Mouse (Mus musculus) left cerebral cortex, postnatal 4 days (tissue): ENCODE results near the gene Chst10. TPM values are rescaled to one million over a fixed set of nuclear protein-coding genes. Genes with fewer than 3 reads are reported as not detected.
A peak's percentile ranks its signal among the peaks of the same experiment; 100 is the strongest.

Experiments
- DNase-seq: peaks from one replicate; pipeline ENCODE4 v3.0.0-alpha.2; 2022
- intact Hi-C: fragments of 180-260 bp; cut with DNase I; formaldehyde crosslinking; loops from one replicate; pipeline ENCODE4 v1.15.1; 2025
- total RNA-seq, 2 experiments: library from RNA; stranded (reverse); gene quantifications; 2 replicates each; pipeline ENCODE4 v1.2.3; 2021

Chst10 gene
- 10 to 100 TPM; 67.4 to 68.4 TPM for total RNA-seq

DNA sequence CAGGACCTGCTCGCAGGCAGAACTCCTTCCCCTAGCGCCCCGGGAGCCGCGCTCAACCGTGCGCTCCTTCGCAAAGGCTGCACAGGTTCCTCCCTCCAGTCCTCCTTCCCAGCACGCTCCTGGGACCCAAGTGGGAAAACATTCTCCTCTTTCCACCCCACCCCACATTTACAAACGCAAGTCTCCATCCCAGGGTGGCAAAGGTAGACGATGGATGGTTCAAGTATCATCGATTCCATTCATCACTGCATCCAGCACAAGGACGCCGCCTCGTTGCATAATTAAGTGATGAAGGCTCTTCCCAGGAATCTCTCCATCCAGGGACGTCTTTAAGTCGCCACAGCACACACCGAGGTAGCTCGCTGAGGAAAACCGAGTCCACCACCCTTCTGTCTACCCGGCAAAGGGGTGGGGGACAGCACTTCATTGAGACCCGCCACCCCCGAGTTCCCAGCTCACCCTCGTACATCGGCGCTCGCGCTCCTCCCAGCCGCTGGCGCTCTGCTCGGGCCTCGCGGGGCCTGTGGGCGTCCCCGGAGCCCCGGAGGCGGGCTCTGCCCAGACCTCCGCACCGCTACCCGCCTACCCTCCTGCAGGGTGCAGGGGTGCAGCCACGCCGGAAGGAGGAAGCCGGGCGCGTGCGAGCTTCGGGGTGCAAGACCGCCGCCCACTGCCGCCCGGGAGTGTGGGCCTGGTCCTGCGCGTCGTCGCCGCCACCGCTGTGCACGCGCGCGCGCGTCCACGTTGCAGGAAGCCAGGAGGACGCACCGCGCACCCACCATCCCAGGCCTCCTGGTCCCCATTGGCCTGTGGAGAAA, at the start of gene Chst10:
Chst10 (minus strand) TSS at position 731 of the 818 bp plus-strand sequence.
- DNase-seq = peak; percentile 82
- intact Hi-C loops = loop anchor here (10.0 kb wide), 1 partner anchor 87 kb away; the partner anchor contains the start of gene Pdcl3

DNA sequence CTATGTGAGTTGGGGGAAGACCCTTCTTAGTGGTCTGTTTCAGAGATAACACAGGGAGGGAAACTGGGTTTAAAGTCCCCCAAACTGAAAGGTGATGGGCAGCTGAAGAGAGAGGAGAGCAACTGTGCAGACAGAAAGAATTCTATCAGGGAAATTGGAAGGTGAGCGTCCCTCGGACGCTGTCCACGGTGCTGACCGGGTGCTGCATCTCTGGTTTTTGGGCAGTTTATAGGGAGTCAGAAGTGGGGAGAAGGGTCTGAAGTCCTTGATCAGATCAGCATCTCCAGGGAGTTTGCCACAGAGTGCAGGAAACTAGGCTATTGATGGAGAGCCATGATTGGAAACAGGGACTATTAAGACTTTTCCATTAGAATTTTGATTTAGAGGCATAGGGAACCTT, 41.6 kb upstream of the Chst10 start:
- no peak for DNase-seq
- intact Hi-C loops = no loop called here

DNA sequence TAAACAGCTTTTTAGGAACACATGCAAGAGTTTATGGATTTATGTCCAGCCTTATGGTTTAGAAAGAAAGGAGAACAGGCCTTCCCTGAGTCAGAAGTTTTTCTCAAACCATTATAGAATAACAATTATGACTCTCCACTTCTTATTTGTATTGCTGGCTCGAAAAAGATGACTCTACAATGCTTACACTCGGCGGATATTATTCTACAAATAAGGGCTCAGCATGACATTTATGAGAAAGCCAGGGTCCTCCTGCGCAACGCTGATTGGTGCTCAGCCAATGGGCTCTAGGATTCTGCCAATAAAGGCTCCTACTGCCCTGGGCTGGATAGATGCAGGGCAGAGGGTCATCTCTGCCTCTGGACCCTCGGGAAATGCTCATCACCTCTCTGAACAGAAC, 40.9 kb upstream of the Chst10 start, which contains the start of gene Nms:
Nms (plus strand) TSS at position 301 of the 400 bp plus-strand sequence.
- no peak for DNase-seq
- intact Hi-C loops = no loop called here

DNA sequence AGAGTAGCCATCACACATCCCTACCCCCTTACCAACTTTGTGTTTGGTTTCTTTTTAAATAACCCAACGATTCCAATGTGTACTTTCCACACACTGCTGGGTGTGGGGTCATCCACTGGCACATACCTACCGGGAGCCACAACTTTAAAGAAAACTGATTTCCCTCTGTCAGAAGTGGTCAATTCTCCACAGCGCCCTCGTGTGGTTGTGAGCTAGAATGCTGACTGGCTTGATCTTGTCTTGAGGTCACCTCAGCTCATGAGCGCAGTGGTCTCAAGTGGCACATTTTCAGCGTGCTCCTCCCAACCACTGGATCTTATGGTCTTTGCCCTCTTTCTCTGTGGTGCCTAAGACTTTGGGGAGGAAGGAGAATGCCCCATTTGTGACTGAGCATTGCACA, 38.8 kb upstream of the Chst10 start:
- intact Hi-C loops = no loop called here
- DNase-seq = peak; percentile 39

DNA sequence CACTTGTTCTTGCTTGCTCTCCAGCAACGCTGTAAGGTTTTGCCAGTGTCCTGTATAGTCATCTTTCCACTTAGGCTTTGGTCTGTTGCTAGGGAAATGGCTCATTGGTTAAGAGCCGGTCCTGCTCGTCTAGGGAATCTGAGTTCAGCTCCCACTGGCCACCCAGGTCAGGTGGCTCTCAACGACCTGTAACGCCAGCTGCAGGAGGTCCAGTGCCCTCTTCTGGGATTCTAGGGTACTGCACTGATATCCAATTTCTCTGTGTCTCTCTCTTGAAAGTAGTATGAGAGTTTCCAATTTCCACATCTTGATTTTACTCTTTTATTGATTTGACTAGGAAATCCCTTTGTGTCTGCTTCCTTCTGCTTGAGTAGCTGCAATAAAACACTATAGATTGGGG, 36.7 kb upstream of the Chst10 start:
- no peak for DNase-seq
- intact Hi-C loops = no loop called here

DNA sequence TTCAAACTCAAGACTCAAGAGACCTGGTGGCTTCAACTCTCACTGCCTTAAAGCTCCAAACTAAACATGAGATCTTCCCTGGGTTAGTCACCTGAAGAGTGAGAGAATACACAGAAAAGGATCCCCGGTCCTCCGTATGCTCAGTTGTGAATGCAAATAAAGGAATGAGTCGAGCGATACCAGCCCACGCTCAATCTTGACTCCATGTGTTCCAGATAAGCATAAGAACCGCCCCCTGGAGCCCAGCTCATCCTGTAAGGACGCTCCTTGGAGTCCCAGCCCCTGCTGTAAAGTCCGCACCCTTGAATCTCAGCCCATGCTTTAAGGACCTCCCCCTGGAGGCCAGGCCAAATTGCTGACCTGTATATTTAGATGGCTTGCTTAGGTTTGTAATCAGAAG, 32.8 kb upstream of the Chst10 start:
- no peak for DNase-seq
- intact Hi-C loops = no loop called here

DNA sequence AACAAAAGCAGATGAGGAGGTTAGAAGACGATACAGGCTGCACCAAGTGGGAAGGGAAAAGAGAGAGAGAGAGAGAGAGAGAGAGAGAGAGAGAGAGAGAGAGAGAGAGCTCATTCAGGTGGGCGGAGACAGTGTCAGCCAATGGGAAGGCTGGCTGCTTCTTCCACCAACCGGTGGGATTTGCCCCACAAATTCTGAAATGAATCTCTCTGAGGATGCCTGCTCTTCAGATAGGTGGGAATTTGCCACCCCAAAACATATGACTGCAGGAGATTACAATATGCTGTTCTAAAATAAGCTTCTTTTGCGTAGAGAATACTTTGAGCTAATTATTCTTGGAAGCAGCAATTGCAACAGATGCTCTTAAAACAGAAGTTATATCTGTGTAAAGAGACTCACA, 31.5 kb upstream of the Chst10 start:
- DNase-seq = no peak
- intact Hi-C loops = no loop called here

DNA sequence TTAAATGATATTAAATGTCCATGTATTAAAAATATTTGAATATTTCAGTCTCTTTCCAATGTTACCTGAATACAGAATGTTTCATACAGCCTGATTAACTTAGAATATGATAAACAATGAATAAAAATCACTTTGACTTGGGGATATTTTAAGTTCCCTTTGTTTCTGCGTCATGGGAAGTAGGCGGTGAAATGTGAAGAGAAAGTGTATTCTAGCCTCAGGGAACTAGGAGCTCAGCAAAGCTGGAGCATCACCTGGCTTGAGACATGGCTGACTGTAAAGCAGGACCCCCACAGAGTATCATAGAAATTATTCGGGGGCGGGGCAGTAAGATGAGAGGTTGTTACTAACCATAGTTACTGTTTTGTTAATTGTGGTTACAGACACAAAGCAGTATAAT, 31.0 kb upstream of the Chst10 start:
- DNase-seq = no peak
- intact Hi-C loops = no loop called here

DNA sequence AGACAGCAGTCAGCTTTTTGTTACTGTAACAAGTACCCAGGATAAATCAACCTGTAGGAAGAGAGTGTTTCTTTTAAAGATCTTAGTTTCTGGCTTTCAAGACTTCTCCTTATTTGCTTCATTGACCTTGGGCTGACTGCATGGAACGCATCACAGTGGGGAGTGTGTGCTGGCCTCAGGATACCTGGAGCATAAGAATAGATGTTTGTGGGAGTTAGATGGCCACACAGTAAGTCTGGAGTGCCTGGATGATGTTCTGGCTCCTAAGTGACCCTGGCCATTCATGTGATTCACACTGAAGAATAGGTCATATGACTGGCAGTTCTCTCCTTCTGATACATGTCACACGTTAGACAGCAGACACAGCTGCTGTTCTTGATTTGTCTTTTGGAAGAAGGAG, 6.0 kb upstream of the Chst10 start:
- intact Hi-C loops = loop anchor here (10.0 kb wide), 1 partner anchor 1269 kb away; no protein-coding TSS in a partner anchor
- DNase-seq = no peak

DNA sequence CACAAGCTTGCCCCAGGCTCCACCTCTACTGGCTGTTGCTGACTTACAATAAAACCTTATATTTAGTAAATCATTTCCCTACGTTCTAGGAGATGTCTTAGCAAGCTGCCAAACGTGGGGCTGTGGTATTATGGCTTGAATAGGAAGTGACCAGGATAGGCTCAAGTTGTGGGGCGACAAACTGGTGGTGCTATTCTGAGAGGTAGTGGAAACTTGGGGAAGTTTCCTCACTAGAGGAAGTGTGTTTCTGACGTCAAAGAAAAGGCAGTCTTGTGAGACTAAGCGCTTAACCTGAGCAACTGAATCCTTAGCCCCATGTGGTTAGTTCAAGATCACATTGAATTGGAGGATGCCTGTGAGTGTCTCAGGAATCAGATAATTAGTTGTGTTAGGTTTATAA, 4.6 kb upstream of the Chst10 start:
- intact Hi-C loops = loop anchor here (10.0 kb wide), 1 partner anchor 1268 kb away; no protein-coding TSS in a partner anchor
- DNase-seq = no peak

DNA sequence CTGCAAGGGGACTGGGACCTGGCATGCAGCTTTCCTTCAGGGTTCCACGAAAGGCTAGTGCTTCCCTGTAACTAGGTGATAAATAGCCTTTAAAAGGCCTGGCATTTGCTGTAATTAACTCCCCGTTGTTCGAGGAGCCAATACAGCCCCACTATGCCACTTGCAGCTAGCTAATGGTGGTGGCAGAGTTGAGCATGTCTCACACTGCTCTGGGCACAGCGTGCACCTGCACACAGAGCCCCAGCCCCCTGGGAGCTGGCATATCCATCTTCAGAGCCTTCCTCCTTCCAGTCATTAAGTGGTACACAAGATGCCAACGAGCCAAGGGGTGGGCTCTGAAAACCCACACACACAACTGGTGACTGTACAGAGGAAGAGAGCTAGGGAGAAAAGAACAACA, 4.9 kb downstream of the Chst10 start:
- DNase-seq = no peak
- intact Hi-C loops = loop anchor here (10.0 kb wide), 1 partner anchor 92 kb away; the partner anchor contains the start of gene Pdcl3

DNA sequence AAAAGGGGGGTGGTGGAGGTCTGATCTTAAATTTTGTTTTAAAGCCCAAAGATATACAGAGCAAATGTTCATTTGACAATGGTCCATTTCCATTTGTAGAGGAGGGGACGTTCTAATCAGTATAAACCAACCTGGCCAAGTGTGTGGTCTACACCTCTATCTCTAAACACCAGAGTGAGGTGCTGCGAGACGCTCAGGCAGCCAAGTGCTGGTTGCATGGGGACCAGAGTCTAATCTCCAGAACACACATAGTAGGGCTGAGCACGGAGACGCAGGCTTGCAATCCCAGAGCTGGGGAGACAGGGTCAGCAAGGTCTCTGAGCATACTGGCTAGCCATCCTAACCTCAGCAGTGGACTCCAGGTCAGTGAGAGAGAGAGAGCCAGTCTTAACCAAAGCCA, 6.5 kb downstream of the Chst10 start:
- DNase-seq = no peak
- intact Hi-C loops = loop anchor here (10.0 kb wide), 1 partner anchor 93 kb away; the partner anchor contains the start of gene Pdcl3

DNA sequence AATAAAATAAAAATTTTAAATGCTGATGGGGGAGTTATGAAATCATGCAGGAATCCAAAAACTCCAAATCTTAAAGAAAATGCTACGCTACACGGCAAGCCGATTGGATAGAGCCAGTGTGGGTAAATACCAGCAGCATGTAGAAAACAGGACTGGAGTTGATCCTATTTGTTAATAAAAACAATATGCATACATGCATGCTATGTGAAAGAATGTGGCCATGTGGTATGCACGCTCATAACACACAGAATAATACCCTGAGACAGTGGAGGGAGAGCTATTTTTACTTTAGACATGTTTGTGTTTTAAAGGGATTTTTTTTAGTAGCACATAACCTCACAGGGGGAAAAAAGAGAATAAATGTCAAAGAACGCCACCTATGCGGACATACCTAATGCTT, 9.2 kb downstream of the Chst10 start:
- intact Hi-C loops = no loop called here
- no peak for DNase-seq

DNA sequence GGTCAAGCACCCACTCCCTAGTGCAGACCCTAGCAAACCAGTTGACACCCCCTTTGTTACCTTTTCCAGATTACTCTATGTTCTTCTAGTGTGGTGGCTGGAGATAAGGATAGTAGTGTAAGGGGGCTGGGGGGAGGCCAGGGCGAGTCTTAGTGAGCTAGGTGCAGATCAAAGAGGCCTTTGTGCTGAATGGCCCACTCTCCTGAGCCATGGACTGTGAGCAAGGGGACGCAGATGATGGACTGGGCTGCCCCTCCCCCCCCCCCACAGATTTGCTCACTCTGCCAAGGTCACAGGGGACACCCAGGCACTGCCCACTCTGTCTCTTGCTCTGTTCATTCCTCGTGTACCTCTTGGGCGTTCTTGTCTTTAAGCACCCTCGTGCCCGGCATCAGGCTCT, 10.9 kb downstream of the Chst10 start:
- DNase-seq = no peak

DNA sequence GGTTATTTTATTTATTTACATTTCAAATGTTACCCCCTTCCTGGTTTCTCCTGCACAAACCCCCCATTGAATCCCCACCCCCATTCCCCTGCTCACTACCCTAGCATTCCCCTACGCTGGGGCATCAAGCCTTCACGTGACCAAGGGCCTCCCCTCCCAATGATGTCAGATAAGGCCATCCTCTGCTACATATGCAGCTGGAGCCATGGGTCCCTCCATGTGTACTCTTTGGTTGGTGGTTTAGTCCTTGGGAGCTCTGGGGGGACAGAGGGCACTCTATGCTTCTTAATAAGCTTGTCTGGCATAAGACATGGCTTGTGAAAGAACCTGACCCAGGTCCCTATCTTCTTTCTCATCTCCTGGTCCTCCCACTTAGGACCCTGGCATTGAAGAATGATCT, 11.4 kb downstream of the Chst10 start:
- no peak for DNase-seq
- intact Hi-C loops = no loop called here

More for the DNA sequence above, 10.9 kb downstream of the Chst10 start:
- intact Hi-C loops = no loop called here

DNA sequence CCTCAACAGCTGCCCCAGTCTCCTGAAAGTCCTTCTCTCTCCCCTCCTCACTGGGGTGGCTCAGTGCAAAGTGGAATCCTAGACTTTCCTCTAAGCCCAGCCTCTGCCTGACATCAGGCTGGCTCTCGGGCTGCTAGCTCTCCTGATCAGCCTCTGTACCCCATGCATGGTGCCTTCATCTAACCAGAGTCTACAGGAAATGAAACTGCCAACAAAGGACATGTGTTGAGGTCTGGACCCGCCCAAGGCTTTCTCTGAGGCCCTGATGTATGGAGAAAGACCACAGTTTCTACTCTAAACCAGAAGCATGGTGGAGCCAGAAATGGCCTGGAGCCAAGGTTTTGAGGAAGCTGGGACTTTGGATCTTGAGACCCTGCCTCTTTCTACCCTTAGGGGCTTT, 12.0 kb downstream of the Chst10 start:
- intact Hi-C loops = no loop called here
- DNase-seq = no peak

DNA sequence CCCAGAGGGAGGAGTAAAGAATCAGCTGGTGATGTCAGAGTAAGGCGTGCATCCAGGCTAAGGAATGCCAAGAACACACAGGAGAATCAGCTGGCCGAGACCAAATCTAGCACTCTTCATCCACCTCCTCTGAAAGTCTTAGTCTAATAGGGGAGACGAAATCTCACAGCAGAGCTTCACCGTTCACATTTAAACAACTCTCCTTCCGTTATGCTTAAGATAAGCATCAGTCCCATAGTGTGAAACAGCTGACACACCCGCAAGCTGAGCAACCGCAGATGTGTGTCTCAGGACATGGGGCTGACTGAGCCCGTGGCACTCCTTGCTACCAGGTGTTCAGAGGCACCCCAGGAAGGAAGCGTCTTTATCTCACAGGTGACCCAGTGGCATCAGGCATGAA, 14.2 kb downstream of the Chst10 start:
- intact Hi-C loops = no loop called here
- DNase-seq = no peak

DNA sequence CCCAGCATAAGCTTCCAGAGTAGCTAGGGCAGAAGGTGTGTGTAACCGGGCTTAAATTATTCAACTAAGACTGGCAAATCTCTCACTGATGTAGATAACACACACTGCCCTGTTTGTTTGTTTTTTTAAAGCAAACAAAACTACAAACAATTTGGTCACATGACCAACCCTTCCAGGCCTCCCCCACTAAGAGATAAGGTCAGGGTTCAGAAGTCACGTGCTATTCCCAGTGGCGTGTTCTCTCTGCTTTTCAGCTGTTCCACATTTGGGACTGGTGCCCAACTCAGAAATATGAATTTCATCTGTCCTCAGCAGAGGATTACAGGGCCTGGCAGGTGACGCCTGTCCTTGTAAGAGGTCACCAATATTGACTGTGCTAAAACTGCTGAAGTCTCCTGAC, 15.2 kb downstream of the Chst10 start:
- no peak for DNase-seq
- intact Hi-C loops = no loop called here

DNA sequence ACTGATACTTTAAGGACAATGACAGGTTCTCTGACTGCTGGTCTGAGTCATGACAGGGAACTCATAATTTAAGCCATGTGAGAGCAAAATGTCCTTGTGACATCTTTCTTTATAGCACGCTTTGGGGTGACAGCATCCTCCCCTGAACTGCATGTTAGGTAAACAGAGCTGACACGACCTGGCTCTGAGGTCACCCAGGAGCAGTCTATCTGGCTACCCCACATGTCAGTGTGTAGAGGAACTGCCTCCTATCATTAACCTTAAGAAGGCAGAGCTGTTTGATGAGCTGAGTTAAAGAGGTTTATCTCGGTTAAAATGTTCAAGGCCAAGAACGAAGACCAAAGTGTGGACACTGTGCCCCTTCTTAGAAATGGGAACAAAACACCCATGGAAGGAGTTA, 16.6 kb downstream of the Chst10 start:
- intact Hi-C loops = no loop called here
- no peak for DNase-seq

DNA sequence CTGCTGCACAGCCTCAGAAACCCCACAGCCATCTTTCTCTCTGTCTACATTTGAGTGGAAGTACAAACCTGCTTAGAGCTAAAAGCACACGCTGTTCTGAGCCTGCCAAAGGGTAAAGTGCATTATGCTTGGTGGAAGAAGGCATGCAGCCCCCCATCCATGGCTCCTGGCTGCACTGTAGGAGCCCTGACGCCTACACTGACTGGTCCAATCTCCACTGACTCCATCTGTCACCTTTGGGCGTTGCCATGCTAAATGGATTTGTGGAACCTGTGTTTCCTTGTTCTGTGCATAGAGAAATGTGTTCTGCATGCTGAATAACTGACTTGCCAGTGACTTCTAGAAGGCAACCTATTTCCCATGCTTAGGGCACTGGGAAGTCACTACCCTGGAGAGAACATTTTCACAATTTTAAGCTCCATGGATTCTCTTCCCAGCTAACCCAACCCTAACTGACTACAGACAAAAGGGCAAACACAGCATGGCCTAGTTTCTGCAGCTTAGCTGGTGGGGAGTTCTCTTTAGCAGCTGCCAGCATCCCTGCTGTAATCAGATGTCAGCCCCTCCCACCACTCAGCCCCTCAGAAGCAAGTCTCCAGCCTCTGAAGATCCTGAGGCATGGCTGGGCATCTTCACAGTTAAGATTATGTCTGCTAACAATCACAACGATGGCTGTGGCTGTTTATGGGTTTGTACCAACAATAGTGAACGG, 21.1 kb downstream of the Chst10 start:
- intact Hi-C loops = no loop called here
- no peak for DNase-seq

DNA sequence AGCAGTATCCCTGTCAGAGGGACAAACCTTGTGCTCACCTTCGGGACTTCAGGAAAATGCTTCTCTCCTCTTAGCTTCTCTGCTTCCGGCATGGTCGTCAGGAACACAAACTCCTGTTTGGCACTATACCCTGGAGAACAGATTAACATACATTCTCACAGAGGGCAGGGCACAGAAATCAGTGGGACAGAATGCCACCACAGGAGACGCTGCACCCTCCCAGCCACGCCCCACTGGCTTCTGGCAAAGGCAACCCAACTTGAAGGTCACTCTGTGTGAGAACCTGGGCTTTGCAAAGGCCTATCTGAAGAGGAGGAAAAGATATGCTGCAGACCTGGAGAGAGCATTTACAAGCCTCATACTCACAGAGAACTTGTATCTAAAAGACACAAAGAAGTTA, 24.1 kb downstream of the Chst10 start:
- no peak for DNase-seq
- intact Hi-C loops = no loop called here

DNA sequence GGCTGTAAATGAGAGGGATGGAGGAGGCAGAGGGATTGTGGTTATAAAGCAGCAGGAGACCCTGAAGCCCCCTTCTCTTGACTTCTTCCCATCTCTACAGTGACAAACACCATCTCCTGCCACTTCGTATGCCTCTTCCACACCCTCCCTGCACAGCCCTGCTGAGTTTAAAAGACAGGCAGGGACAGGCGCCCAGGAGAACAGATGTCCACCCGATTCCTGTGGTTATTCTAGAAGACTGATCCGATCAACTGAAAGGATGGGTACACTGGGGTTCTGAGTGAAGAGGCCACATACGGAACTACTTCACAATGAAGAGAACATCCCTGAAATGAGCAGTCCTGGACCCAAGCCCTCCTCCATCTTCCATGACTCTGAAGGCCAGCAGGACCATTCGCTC, 26.1 kb downstream of the Chst10 start:
- intact Hi-C loops = no loop called here

More for the DNA sequence above, 26.1 kb downstream of the Chst10 start:
- no peak for DNase-seq
